In the genomic region with DNA sequence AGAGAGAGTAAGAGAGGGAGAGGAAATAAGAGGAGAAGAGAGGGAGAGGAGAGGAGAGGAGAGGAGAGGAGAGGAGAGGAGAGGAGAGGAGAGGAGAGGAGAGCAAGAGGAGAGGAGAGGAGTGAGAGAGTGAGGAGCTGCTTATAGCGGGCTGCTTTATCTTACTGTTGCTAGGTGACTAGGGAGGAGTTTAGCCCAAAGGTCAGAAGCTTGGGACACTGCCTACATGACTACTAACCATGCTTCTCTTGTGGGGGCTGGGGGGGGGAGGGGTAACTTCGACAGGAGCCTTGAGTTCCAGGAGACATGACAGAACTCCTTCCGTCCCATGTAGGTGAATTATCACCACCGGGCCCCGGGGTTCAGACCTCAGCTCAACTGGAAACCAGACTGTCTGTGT, we compare ENCODE assay signal across 19 mouse cellular contexts. TPM values are rescaled to one million over a fixed set of nuclear protein-coding genes. Genes with fewer than 3 reads are reported as not detected.
"Had no signal": no experiment of that assay in that cellular context is flagged by ENCODE, and none has a peak within 500 bp of the region (broad histone marks: within the 10 kb centered on the region; RNA-seq: fewer than 3 reads in every experiment).

No protein-coding gene starts in this region.

- H3K27ac ChIP-seq: limb, embryonic 13.5 days; liver, embryonic 14.5 days; neural tube, embryonic 15.5 days had no signal

- H3K4me1 ChIP-seq: limb, embryonic 13.5 days; neural tube, embryonic 15.5 days had no signal

- H3K27me3 ChIP-seq: limb, embryonic 13.5 days; neural tube, embryonic 15.5 days had no signal

- H3K9ac ChIP-seq: limb, embryonic 13.5 days; liver, embryonic 14.5 days; lung, embryonic 14.5 days; neural tube, embryonic 15.5 days had no signal

- H3K4me2 ChIP-seq: limb, embryonic 13.5 days; lung, embryonic 14.5 days; neural tube, embryonic 15.5 days had no signal

- H3K4me3 ChIP-seq: limb, embryonic 13.5 days; midbrain, embryonic 10.5 days; myocyte; neural tube, embryonic 15.5 days had no signal

- DNase-seq: kidney, postnatal 10 days; left cerebral cortex, postnatal 4 days; lung, embryonic 14.5 days; lung, postnatal 10 days; lung, postnatal 4 days; midbrain, embryonic 14.5 days; right cerebral cortex, adult 18-20 months; right cerebral cortex, postnatal 25 days; thymus, postnatal 36 days had no signal

- H3K36me3 ChIP-seq: limb, embryonic 13.5 days; midbrain, embryonic 10.5 days; neural tube, embryonic 15.5 days had no signal

- H3K9me3 ChIP-seq: limb, embryonic 13.5 days; midbrain, embryonic 10.5 days; neural tube, embryonic 15.5 days had no signal

RNA-seq across cellular contexts. Expression of gene Aox4, which starts 20.3 kb away (rescaled TPM):
- total RNA-seq: megakaryocyte, adult 5-6 weeks had no signal
- polyA plus RNA-seq: large intestine, adult 2 months; myocyte had no signal

RNA-seq across cellular contexts. Expression of gene Aox2, which starts 47.6 kb away (rescaled TPM):
- total RNA-seq: layer of hippocampus, postnatal 14 days; left cerebral cortex, adult 18-20 months; left cerebral cortex, postnatal 4 days had no signal
- polyA plus RNA-seq: lung, embryonic 14.5 days; midbrain, embryonic 10.5 days; myocyte; neural tube, embryonic 11.5 days had no signal
